Mouse (Mus musculus): ENCODE measurements around the gene Etv4.

- TF ChIP-seq POLR2A (IDR thresholded peaks at IDR 0.05; ENCODE audit: insufficient read depth, low read depth, low read length) (no peak), CTCF (IDR thresholded peaks at IDR 0.05) (no peak)
Observed at GRCm38 (mm10) chr11:101764546-101764945, 20.6 kb downstream of the Etv4 start.

All from heart, adult 2 months (tissue).